Mouse (Mus musculus) C2C12 (cell line): ENCODE measurements around the gene Ntsr1. TPM values are rescaled to one million over a fixed set of nuclear protein-coding genes. Genes with fewer than 3 reads are reported as not detected.
A peak's percentile ranks its signal among the peaks of the same experiment; 100 is the strongest.

ENCODE experiments used
- H3K27me3 ChIP-seq: one replicate; pipeline ENCODE4 v1.6.1; 2011; ENCODE audit not compliant: control insufficient read depth, insufficient read depth, insufficient read length
- H3K36me3 ChIP-seq: one replicate; pipeline ENCODE4 v1.6.1; 2011; ENCODE audit not compliant: control insufficient read depth, insufficient read depth
- H3K4me3 ChIP-seq: one replicate; pipeline ENCODE4 v1.5.1; 2011; ENCODE audit warnings: mild to moderate bottlenecking, control low read depth; ENCODE audit not compliant: poor library complexity, insufficient read depth, severe bottlenecking
- H3K79me2 ChIP-seq: one replicate; pipeline ENCODE4 v1.6.1; 2011; ENCODE audit not compliant: control insufficient read depth, insufficient read depth
- H3K79me3 ChIP-seq: one replicate; pipeline ENCODE4 v1.6.1; 2011; ENCODE audit warnings: low read depth, control low read depth
- H3ac ChIP-seq: one replicate; pipeline ENCODE3; 2011; ENCODE audit warnings: low read depth; ENCODE audit not compliant: control insufficient read depth, insufficient read length
- CEBPB ChIP-seq: IDR thresholded peaks from one replicate; pipeline ENCODE4 v1.6.1; 2011; ENCODE audit warnings: low read depth, mild to moderate bottlenecking, control low read depth, moderate library complexity
- CTCF ChIP-seq: IDR thresholded peaks from one replicate; pipeline ENCODE4 v1.5.1; 2011; ENCODE audit not compliant: control insufficient read depth, insufficient read depth, insufficient read length
- FOSL1 ChIP-seq: IDR thresholded peaks from one replicate; pipeline ENCODE4 v1.8.0; 2011; ENCODE audit warnings: mild to moderate bottlenecking, low read length; ENCODE audit not compliant: poor library complexity, insufficient read depth, severe bottlenecking
- MAX ChIP-seq: IDR thresholded peaks from one replicate; pipeline ENCODE4 v1.6.1; 2011; ENCODE audit warnings: mild to moderate bottlenecking, control low read depth
- MYOD1 ChIP-seq: IDR thresholded peaks from one replicate; pipeline ENCODE4 v1.6.1; 2011; ENCODE audit warnings: low read depth; ENCODE audit not compliant: control insufficient read depth, insufficient read length
- MYOG ChIP-seq: IDR thresholded peaks from one replicate; pipeline ENCODE4 v1.6.1; 2011; ENCODE audit not compliant: control insufficient read depth, insufficient read length; ENCODE audit errors: extremely low read depth
- USF1 ChIP-seq: IDR thresholded peaks from one replicate; pipeline ENCODE4 v1.6.1; 2011; ENCODE audit warnings: low read depth, mild to moderate bottlenecking, control low read depth, moderate library complexity
- polyA plus RNA-seq: library from polyadenylated mRNA; unstranded; fragments of >200 nt; fragmentation: generic; extraction: Trizol; gene quantifications from one replicate; pipeline ENCODE4 v1.2.1, GENCODE M21; 2012; ENCODE audit warnings: missing spikeins

Ntsr1 gene
- polyA plus RNA-seq, 1 experiment = not detected

- H3K79me3 ChIP-seq = no peaks in the 10 kb centered on the region
- TF ChIP-seq MYOG = no peak
- no peak for TF ChIP-seq CEBPB
- no peak for TF ChIP-seq FOSL1
- no peak for TF ChIP-seq MYOD1
- TF ChIP-seq CTCF = no peak
- TF ChIP-seq MAX = no peak
- no peak for TF ChIP-seq USF1
- peaks cover 5% of the 10 kb centered on the region for H3K27me3 ChIP-seq
- H3K36me3 ChIP-seq = no peaks in the 10 kb centered on the region
- no peak overlapping the region for H3K4me3 ChIP-seq
- H3ac ChIP-seq = no peak overlapping the region
- no peaks in the 10 kb centered on the region for H3K79me2 ChIP-seq
Measured at GRCm38 (mm10) chr2:180510867-180511266, 11.1 kb downstream of the Ntsr1 start.

DNA sequence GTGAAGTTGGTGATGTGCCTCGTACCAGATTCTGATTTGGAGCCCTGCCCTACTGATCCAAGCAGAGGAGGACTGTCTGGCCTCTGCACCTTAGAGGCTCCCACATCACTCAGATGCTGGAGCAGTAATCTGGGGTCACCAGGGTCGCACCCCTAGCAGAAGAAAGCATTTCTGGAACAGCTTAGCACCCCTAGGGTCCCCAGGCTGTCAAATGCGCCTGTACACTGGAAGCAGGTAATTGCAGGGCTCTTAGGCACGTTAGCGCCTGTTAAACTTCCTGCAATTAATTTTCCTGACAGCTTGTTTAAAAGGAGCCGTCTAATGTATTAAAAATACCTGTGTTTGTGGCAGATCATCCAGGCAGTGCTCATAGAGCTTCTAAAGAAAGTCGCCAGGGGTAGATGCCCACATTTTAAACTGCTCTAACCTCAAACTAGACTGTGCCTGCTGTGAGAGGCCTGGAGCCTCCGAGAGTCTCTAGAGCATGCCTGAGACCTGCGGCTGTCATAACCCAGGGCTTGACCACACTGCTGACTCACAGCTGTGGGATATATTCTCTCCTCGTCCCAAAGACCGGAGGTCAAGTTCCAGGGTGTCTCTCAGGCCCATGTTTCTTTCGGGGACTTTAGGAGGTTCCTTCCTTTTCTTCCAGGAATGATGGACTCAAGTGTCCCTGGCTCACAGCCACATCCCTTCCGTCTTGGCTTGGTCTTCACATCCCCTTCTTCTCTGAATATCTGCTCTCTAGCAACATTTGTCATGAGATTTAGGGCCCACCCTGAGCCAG is 12.3 kb downstream of the Ntsr1 start:
- H3K36me3 ChIP-seq = no peaks in the 10 kb centered on the region
- peaks cover 5% of the 10 kb centered on the region for H3K27me3 ChIP-seq
- H3K79me3 ChIP-seq = no peaks in the 10 kb centered on the region
- H3K4me3 ChIP-seq = no peak overlapping the region
- no peaks in the 10 kb centered on the region for H3K79me2 ChIP-seq
- TF ChIP-seq MYOG (no peak), MAX (peak; percentile 54), FOSL1 (no peak), USF1 (no peak)
- H3ac ChIP-seq = no peak overlapping the region

DNA sequence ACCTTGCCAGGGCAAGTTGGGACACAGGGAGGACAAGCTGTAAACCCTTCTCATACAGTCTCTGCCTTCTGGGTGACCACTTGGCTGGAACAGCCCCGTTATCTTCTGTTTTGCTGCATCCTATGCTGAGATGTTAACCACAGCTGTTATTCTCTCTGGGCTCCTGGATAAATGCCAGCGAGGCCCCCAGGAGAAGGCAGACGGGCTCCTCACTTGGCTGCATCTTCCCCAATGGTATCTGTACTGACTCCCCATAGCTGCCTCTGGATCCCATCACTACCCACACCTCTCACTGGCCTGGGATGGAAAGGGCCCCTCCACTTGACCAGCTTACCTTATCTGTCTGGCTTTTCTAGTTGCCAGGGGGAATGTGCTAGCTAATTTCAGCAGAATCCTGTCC is 13.2 kb downstream of the Ntsr1 start:
- Histone ChIP-seq H3K27me3 (peaks cover 5% of the 10 kb centered on the region), H3K4me3 (no peak overlapping the region), H3ac (no peak overlapping the region), H3K79me3 (no peaks in the 10 kb centered on the region), H3K79me2 (no peaks in the 10 kb centered on the region), H3K36me3 (no peaks in the 10 kb centered on the region)
- TF ChIP-seq CTCF (no peak), CEBPB (no peak), FOSL1 (no peak), MAX (no peak), MYOG (no peak), USF1 (no peak), MYOD1 (no peak)

DNA sequence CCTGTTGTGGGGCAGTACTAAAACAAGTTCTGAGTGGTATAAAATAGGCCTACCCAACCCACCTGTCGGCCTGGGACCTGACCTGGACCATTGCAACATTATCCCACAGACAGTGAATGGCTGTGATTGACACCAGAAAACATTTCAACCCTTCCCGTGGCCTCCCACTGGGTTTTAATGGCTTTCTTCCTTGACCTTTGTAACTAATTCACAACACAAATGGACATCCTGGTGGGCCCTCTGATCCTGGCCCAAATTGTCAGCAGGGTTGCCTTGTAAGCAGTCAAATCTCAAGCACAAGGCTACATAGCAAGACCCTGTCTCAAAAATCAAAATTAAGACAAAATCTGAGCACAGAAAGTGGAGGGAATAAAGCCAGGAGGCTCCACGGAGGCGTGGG is 14.1 kb downstream of the Ntsr1 start:
- peaks cover 5% of the 10 kb centered on the region for H3K27me3 ChIP-seq
- no peak overlapping the region for H3ac ChIP-seq
- no peaks in the 10 kb centered on the region for H3K79me3 ChIP-seq
- no peak overlapping the region for H3K4me3 ChIP-seq
- H3K79me2 ChIP-seq = no peaks in the 10 kb centered on the region
- TF ChIP-seq MYOG (no peak), MYOD1 (no peak), CTCF (no peak), MAX (no peak), CEBPB (no peak)
- no peaks in the 10 kb centered on the region for H3K36me3 ChIP-seq

DNA sequence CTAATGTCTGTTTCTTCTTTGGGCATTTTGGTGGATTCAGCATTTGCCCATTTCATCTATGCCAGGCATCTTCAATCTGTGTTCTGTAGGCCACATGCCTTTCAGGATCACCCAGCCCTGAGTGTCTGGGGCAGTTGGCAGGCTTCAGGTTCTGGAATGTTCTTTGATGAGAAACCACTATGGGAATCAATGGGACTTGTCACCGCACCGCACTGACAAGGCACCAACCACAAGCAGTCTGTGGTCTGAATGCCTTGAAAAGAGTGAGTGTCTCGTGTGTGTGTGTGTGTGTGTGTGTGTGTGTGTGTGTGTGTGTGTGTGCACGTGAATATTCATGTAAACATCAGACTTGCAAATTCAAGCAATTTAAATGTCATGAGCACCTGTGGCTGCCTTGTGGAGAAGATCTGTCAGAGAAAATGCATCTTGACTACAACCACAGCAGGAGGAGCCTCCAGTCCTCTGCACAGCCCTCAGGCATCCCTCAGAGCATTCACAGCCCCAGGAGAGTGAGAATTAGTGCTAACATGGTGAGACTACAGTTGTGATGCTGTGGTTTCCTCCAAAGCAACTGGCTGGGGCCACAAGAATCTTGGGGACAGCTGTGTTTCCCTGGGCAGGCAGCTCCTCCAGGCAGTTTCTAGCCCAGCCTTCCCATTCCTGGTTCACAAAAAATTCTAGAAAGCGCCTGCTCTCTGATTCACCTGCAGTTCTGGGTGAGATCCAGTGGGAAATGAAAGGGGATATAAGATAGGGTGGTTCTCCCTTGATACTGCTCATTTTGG is 21.9 kb downstream of the Ntsr1 start:
- TF ChIP-seq CEBPB = no peak
- no peak for TF ChIP-seq MYOD1
- no peak for TF ChIP-seq MAX
- no peak for TF ChIP-seq FOSL1
- no peak for TF ChIP-seq MYOG
- TF ChIP-seq USF1 = no peak
- no peak for TF ChIP-seq CTCF
- H3K36me3 ChIP-seq = no peaks in the 10 kb centered on the region
- peaks cover 29% of the 10 kb centered on the region for H3K27me3 ChIP-seq
- H3K79me3 ChIP-seq = no peaks in the 10 kb centered on the region
- no peak overlapping the region for H3K4me3 ChIP-seq
- no peak overlapping the region for H3ac ChIP-seq
- H3K79me2 ChIP-seq = no peaks in the 10 kb centered on the region
